Mouse (Mus musculus) liver, postnatal 0 days (tissue): ENCODE results near the gene Lgals8. TPM values are rescaled to one million over a fixed set of nuclear protein-coding genes. Genes with fewer than 3 reads are reported as not detected.
A peak's percentile ranks its signal among the peaks of the same experiment; 100 is the strongest.
"Not testable (repeated sequence)": the region's sequence is repeated elsewhere in the genome, so short reads cannot be mapped to it uniquely, and the experiment has no call there.

Source experiments
- ATAC-seq: fragments of 200-750 bp; cut with Nextera tagmentation; 2 replicates; pipeline ENCODE4 v1.8.0; 2017; ENCODE audit warnings: mild to moderate bottlenecking, moderate library complexity
- DNase-seq: peaks from one replicate; pipeline ENCODE4 v3.0.0-alpha.2; 2016
- H3K27ac ChIP-seq: fragments of 300-500 bp; sonication (generic); 2 replicates; pipeline ENCODE4 v1.5.1; 2014; ENCODE audit warnings: antibody characterized with exemption, moderate library complexity, mild to moderate bottlenecking, low read depth
- H3K27me3 ChIP-seq: fragments of 300-500 bp; sonication (generic); 2 replicates; pipeline ENCODE4 v1.6.1; 2014; ENCODE audit warnings: low read length, control low read depth, mixed read lengths; ENCODE audit not compliant: insufficient read depth
- H3K36me3 ChIP-seq: fragments of 300-500 bp; sonication (generic); replicated peaks from 2 replicates; pipeline ENCODE4 v1.6.1; 2014; ENCODE audit warnings: mild to moderate bottlenecking, control low read depth, low read length, moderate library complexity, mixed read lengths; ENCODE audit not compliant: insufficient read depth
- H3K4me1 ChIP-seq: fragments of 300-500 bp; sonication (generic); 2 replicates; pipeline ENCODE4 v1.6.1; 2014; ENCODE audit warnings: antibody characterized with exemption, mild to moderate bottlenecking, control low read depth; ENCODE audit not compliant: insufficient read depth
- H3K4me2 ChIP-seq: fragments of 300-500 bp; sonication (generic); 2 replicates; pipeline ENCODE4 v1.6.1; 2014; ENCODE audit warnings: low read depth, mild to moderate bottlenecking, low read length, moderate library complexity, mixed read lengths
- H3K4me3 ChIP-seq: fragments of 300-500 bp; sonication (generic); 2 replicates; pipeline ENCODE4 v1.5.1; 2014; ENCODE audit warnings: low read depth, low read length
- H3K9ac ChIP-seq: fragments of 300-500 bp; sonication (generic); replicated peaks from 2 replicates; pipeline ENCODE4 v1.6.1; 2014; ENCODE audit warnings: mild to moderate bottlenecking, moderate library complexity
- H3K9me3 ChIP-seq: fragments of 300-500 bp; sonication (generic); 2 replicates; pipeline ENCODE4 v1.6.1; 2016; ENCODE audit warnings: mild to moderate bottlenecking, control low read depth, low read length, mixed read lengths
- CTCF ChIP-seq: sonication (generic); IDR thresholded peaks from 2 replicates; pipeline ENCODE4 v1.5.1; 2016; ENCODE audit warnings: antibody characterized with exemption, low read depth
- EP300 ChIP-seq: IDR thresholded peaks from 2 replicates; pipeline ENCODE4 v1.6.1; 2016; ENCODE audit warnings: antibody characterized with exemption, low read depth, mild to moderate bottlenecking
- WGBS: fragments of 180-500 bp; shearing (Covaris S2); extraction: QIAGEN DNeasy Blood & Tissue Kit; methylation state at CpG from one replicate; pipeline ENCODE4 v1.1.7; 2014; ENCODE audit not compliant: insufficient replicate concordance; 5-methylcytosine and 5-hydroxymethylcytosine counted together
- polyA plus RNA-seq: library from polyadenylated mRNA; unstranded; fragments of >200 nt; fragmentation: Nextera tagmentation; extraction: Ambion mirVana; gene quantifications from 2 replicates; pipeline ENCODE4 v1.2.1, GENCODE M21; 2015

Lgals8 gene
- polyA plus RNA-seq, 1 experiment from 2014 or later = 16.2 TPM

- DNase-seq = no peak
- no peaks in the 10 kb centered on the region for H3K27me3 ChIP-seq
- H3K4me2 ChIP-seq = no peak overlapping the region
- TF ChIP-seq EP300 (no peak), CTCF (no peak)
- no peak for ATAC-seq
- no peak overlapping the region for H3K9ac ChIP-seq
- 83% methylated on average over 6 of the region's 6 CpGs for WGBS
- H3K27ac ChIP-seq = no peak overlapping the region
- H3K4me3 ChIP-seq = no peak overlapping the region
- H3K4me1 ChIP-seq = no peaks in the 10 kb centered on the region
- H3K9me3 ChIP-seq = no peaks in the 10 kb centered on the region
- no peaks in the 10 kb centered on the region for H3K36me3 ChIP-seq
Measured at GRCm38 (mm10) chr13:12479802-12480201, 15.1 kb upstream of the Lgals8 start.

DNA sequence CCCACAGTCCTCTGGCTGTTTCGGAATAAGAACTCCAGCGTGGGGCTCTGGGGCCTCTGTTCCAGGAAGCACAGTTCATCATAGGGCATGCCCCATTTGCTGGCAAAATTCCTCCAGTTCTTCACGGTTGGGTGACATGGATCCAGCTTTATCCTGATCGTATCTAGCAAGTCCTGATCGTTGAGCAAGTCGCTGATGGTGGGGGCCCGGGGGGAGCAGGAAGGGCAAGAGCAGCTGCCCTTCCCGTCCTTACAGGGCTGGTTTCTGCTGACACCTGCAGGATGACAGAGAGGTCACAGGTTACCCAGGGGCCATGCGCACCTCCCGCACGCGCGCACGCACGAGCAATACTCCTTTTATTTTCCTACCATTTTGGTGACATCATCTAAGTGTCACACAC lies 13.6 kb upstream of the Lgals8 start:
- H3K4me1 ChIP-seq = no peaks in the 10 kb centered on the region
- no peak overlapping the region for H3K9ac ChIP-seq
- ATAC-seq (no peak), DNase-seq (no peak)
- H3K27me3 ChIP-seq = no peaks in the 10 kb centered on the region
- H3K9me3 ChIP-seq = no peaks in the 10 kb centered on the region
- 82% methylated on average over 15 of the region's 15 CpGs for WGBS
- H3K4me3 ChIP-seq = no peak overlapping the region
- no peak overlapping the region for H3K4me2 ChIP-seq
- TF ChIP-seq EP300 = no peak
- TF ChIP-seq CTCF = no peak
- H3K36me3 ChIP-seq = no peaks in the 10 kb centered on the region
- no peak overlapping the region for H3K27ac ChIP-seq

GRCm38 (mm10) chr13:12476886-12477285 lies 12.1 kb upstream of the Lgals8 start:
- DNase-seq (no peak), ATAC-seq (no peak)
- no peaks in the 10 kb centered on the region for H3K4me1 ChIP-seq
- H3K9ac ChIP-seq = no peak overlapping the region
- no peak overlapping the region for H3K27ac ChIP-seq
- H3K27me3 ChIP-seq = no peaks in the 10 kb centered on the region
- no peaks in the 10 kb centered on the region for H3K9me3 ChIP-seq
- H3K4me3 ChIP-seq = no peak overlapping the region
- no peak for TF ChIP-seq EP300
- no peak for TF ChIP-seq CTCF
- 76% methylated on average over 4 of the region's 4 CpGs for WGBS
- no peak overlapping the region for H3K4me2 ChIP-seq
- no peaks in the 10 kb centered on the region for H3K36me3 ChIP-seq

DNA sequence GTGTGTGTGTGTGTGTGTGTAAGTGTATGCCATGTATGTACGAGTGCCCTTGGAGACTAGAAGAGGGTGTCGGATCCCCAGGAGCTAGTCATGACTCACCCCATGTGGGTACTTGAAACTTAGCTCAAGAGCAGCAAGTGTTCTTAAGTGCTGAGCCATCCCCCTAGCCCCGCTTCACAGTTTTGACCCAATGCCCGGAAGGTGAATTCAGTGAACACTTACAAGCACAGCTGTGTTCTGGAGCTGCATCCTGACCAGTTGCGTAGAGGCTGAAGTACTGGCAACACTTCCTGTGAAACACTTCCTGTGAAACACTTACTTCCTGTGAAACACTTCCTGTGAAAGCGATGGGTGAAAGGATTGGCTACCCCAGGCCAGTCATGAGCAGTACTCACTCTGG lies 10.5 kb upstream of the Lgals8 start:
- no peaks in the 10 kb centered on the region for H3K27me3 ChIP-seq
- 69% methylated on average over 6 of the region's 6 CpGs for WGBS
- H3K4me3 ChIP-seq = no peak overlapping the region
- H3K27ac ChIP-seq = no peak overlapping the region
- H3K36me3 ChIP-seq = no peaks in the 10 kb centered on the region
- H3K4me2 ChIP-seq = no peak overlapping the region
- 0 out of 2 replicates have a peak, but pooled peaks have one; percentile 17 for TF ChIP-seq EP300
- TF ChIP-seq CTCF = no peak
- DNase-seq (no peak), ATAC-seq (peak; percentile 47)
- no peaks in the 10 kb centered on the region for H3K4me1 ChIP-seq
- H3K9me3 ChIP-seq = no peaks in the 10 kb centered on the region
- no peak overlapping the region for H3K9ac ChIP-seq

GRCm38 (mm10) chr13:12473724-12474378 lies 9.1 kb upstream of the Lgals8 start:
- no peaks in the 10 kb centered on the region for H3K36me3 ChIP-seq
- H3K4me2 ChIP-seq = no peak overlapping the region
- no peaks in the 10 kb centered on the region for H3K27me3 ChIP-seq
- WGBS = 38% methylated on average over 8 of the region's 8 CpGs
- no peaks in the 10 kb centered on the region for H3K9me3 ChIP-seq
- ATAC-seq (peak; percentile 43; the same call in 1 of the 2 replicates), DNase-seq (peak; percentile 79)
- no peak overlapping the region for H3K27ac ChIP-seq
- TF ChIP-seq CTCF (peak; percentile 89), EP300 (no peak)
- no peak overlapping the region for H3K9ac ChIP-seq
- H3K4me1 ChIP-seq = peaks cover under 1% of the 10 kb centered on the region; the same call in 1 of the 2 replicates
- no peak overlapping the region for H3K4me3 ChIP-seq

GRCm38 (mm10) chr13:12468488-12468887 lies 3.7 kb upstream of the Lgals8 start:
- Histone ChIP-seq H3K9me3 (no peaks in the 10 kb centered on the region), H3K36me3 (no peaks in the 10 kb centered on the region), H3K9ac (no peak overlapping the region), H3K27ac (no peak overlapping the region), H3K27me3 (no peaks in the 10 kb centered on the region), H3K4me1 (peaks cover 4% of the 10 kb centered on the region), H3K4me2 (no peak overlapping the region), H3K4me3 (no peak overlapping the region)
- WGBS = 60% methylated on average over 1 of the region's 1 CpGs
- TF ChIP-seq CTCF (no peak), EP300 (no peak; the same call in 1 of the 2 replicates)
- DNase-seq (no peak), ATAC-seq (peak; percentile 57)

- not testable (repeated sequence) for H3K4me2 ChIP-seq, H3K27me3 ChIP-seq, H3K9ac ChIP-seq, ATAC-seq, H3K27ac ChIP-seq, H3K36me3 ChIP-seq, H3K4me3 ChIP-seq, H3K9me3 ChIP-seq, DNase-seq
- 65% methylated on average over 6 of the region's 6 CpGs for WGBS
- H3K4me1 ChIP-seq = peaks cover 22% of the 10 kb centered on the region
Measured at GRCm38 (mm10) chr13:12464159-12464558, 585 bp downstream of the Lgals8 start.
